Mouse (Mus musculus) neural tube, embryonic 12.5 days (tissue): ENCODE measurements around the gene Hhat. TPM values are rescaled to one million over a fixed set of nuclear protein-coding genes. Genes with fewer than 3 reads are reported as not detected.
A peak's percentile ranks its signal among the peaks of the same experiment; 100 is the strongest.

Experiments used
- ATAC-seq: fragments of 200-750 bp; cut with Nextera tagmentation; 2 replicates; pipeline ENCODE4 v1.8.0; 2017; ENCODE audit warnings: low read depth, mild to moderate bottlenecking, moderate TSS enrichment, moderate library complexity; ENCODE audit not compliant: low FRiP score
- H3K27ac ChIP-seq: fragments of 300-500 bp; sonication (generic); 2 replicates; pipeline ENCODE4 v1.5.1; 2016
- H3K27me3 ChIP-seq: fragments of 300-500 bp; sonication (generic); replicated peaks from 2 replicates; pipeline ENCODE4 v1.6.1; 2016; ENCODE audit warnings: mild to moderate bottlenecking
- H3K36me3 ChIP-seq: fragments of 300-500 bp; sonication (generic); 2 replicates; pipeline ENCODE4 v1.6.1; 2016; ENCODE audit warnings: mild to moderate bottlenecking
- H3K4me1 ChIP-seq: fragments of 300-500 bp; sonication (generic); 2 replicates; pipeline ENCODE4 v1.6.1; 2016
- H3K4me2 ChIP-seq: fragments of 300-500 bp; sonication (generic); replicated peaks from 2 replicates; pipeline ENCODE4 v1.6.1; 2016; ENCODE audit warnings: mild to moderate bottlenecking
- H3K4me3 ChIP-seq: fragments of 300-500 bp; sonication (generic); 2 replicates; pipeline ENCODE4 v1.5.1; 2016
- H3K9ac ChIP-seq: fragments of 300-500 bp; sonication (generic); 2 replicates; pipeline ENCODE4 v1.6.1; 2016; ENCODE audit warnings: mild to moderate bottlenecking
- H3K9me3 ChIP-seq: fragments of 300-500 bp; sonication (generic); 2 replicates; pipeline ENCODE4 v1.6.1; 2016; ENCODE audit warnings: mild to moderate bottlenecking
- WGBS: fragments of 180-500 bp; shearing (Covaris S2); methylation state at CpG from one replicate; pipeline ENCODE4 v1.1.7; 2016; 5-methylcytosine and 5-hydroxymethylcytosine counted together
- polyA plus RNA-seq: library from polyadenylated mRNA; unstranded; fragments of >200 nt; fragmentation: Nextera tagmentation; extraction: Ambion mirVana; gene quantifications from 2 replicates; pipeline ENCODE4 v1.2.1, GENCODE M21; 2016

Gene Hhat
- polyA plus RNA-seq, 1 experiment from 2014 or later: 7.2 TPM

DNA sequence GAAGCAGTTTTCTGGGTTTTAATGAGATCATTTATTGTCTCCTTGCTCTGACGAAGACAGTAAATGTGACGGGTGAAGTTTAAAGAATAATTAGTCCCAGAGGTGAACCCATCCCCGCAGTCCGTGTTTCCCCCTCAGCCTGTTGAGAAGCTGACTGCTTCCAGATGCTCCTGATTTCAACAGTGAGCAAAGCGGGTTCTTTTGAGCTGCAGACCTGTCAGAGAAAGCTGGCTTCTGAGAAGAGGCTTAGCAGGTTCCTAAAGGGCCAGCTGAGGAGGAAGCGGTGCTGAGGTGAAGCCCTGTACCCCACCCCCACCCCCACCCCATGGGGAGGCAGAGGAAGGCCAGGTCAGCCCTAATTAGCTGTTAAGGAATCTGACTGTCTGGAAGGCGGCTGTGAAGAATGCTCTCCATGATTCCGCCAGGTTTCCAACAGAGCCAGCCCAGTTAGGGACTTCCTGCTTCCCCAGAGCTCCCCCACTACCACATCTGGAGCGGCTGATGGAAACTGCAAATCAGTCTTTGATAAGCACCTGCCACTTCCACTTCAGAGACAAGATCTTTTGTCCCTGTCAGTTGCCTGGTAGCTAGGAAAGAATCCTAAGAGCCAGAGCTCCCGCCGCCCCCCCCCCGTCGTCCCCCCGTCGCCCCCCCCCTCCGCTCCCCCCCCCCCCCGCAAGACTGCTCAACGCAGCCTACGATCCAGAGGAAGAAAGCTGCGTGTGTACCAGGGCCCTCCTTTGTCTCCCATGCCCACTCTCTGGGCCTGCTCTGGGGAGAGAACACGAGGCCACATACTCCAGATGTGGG is 25.4 kb upstream of the Hhat start:
- Histone ChIP-seq H3K27ac (peak overlapping the region; percentile 32), H3K4me3 (no peak overlapping the region), H3K9me3 (no peaks in the 10 kb centered on the region), H3K4me2 (peak overlapping the region; percentile 28), H3K36me3 (no peaks in the 10 kb centered on the region), H3K9ac (no peak overlapping the region), H3K27me3 (no peaks in the 10 kb centered on the region), H3K4me1 (peaks cover 18% of the 10 kb centered on the region)
- no peak for ATAC-seq
- WGBS: 6% methylated on average over 17 of the region's 21 CpGs

DNA sequence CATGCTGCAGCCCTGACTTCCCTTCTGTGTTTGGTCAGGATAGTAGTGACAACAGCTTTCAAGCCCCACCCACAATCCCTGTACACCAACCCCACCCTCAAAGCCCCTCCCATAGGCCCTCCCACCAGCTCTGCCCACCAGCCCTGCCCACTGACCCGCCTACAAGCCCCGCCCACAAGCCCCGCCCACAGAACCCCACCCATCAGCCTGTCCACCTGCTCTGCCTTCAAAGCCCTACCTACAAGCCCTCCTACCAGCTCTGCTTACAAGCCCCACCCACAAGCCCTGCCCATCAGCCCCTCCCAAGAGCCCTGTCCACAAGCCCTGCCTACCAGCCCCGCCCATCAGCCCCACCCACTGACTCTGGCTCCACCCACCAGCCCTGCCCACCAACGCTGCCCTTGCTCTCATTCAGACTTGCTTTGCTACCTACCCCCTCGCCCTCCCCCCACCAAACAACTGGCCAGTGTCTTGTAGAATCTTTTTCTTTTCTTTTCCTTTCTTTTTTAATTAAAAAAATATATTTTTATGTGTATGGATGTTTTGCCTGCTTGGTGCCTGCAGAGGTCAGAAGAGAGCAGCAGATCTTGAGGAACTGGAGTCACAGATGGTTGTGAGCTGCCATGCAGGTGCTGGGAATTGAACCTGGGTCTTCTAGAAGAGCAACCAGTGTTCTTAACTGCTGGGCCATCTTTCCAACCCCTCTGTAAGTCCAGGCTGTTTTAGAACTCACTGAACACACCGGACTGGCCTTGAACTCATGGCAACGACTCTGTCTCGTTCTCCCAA is 24.1 kb upstream of the Hhat start:
- WGBS: 65% methylated on average over 9 of the region's 9 CpGs
- no peak overlapping the region for H3K27ac ChIP-seq
- no peak overlapping the region for H3K4me3 ChIP-seq
- ATAC-seq: no peak
- no peaks in the 10 kb centered on the region for H3K36me3 ChIP-seq
- no peaks in the 10 kb centered on the region for H3K27me3 ChIP-seq
- peaks cover 18% of the 10 kb centered on the region for H3K4me1 ChIP-seq
- H3K4me2 ChIP-seq: no peak overlapping the region
- H3K9ac ChIP-seq: no peak overlapping the region
- H3K9me3 ChIP-seq: no peaks in the 10 kb centered on the region

GRCm38 (mm10) chr1:192791897-192792361 is 20.9 kb upstream of the Hhat start:
- peaks cover 11% of the 10 kb centered on the region for H3K4me1 ChIP-seq
- H3K4me3 ChIP-seq: no peak overlapping the region
- H3K27ac ChIP-seq: no peak overlapping the region
- no peaks in the 10 kb centered on the region for H3K27me3 ChIP-seq
- H3K36me3 ChIP-seq: no peaks in the 10 kb centered on the region
- ATAC-seq: no peak
- H3K9ac ChIP-seq: no peak overlapping the region
- 0 out of 2 replicates have a peak overlapping the region, but pooled peaks have one; percentile 19 for H3K4me2 ChIP-seq
- 14% methylated on average over 7 of the region's 7 CpGs for WGBS
- H3K9me3 ChIP-seq: no peaks in the 10 kb centered on the region

GRCm38 (mm10) chr1:192790442-192790841 is 19.4 kb upstream of the Hhat start:
- Histone ChIP-seq H3K36me3 (no peaks in the 10 kb centered on the region), H3K9ac (no peak overlapping the region), H3K9me3 (no peaks in the 10 kb centered on the region), H3K27ac (no peak overlapping the region), H3K4me1 (peaks cover under 1% of the 10 kb centered on the region), H3K4me3 (no peak overlapping the region), H3K27me3 (no peaks in the 10 kb centered on the region), H3K4me2 (no peak overlapping the region)
- ATAC-seq: no peak
- 87% methylated on average over 4 of the region's 4 CpGs for WGBS

DNA sequence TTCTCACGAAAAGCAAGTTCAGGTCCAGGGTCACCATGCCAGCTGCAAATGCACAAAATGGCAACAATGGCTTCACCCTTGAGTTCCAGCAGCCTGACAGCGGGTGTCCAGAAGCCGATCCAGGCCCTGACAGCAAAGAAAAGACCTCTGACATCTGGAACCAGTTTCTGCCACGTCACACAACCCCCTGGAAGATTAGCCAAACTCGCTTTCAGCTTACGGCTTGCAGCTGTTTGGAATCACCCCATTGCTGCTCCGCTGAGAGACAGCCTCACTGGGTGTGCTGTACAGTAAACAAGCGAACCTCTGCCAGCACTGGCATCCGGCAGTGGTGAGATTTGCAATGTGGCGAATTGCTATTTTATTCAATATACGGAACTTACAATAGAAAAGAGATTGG is 18.8 kb upstream of the Hhat start:
- 71% methylated on average over 11 of the region's 11 CpGs for WGBS
- no peak overlapping the region for H3K27ac ChIP-seq
- H3K9me3 ChIP-seq: no peaks in the 10 kb centered on the region
- no peak overlapping the region for H3K4me3 ChIP-seq
- H3K9ac ChIP-seq: no peak overlapping the region
- no peak overlapping the region for H3K4me2 ChIP-seq
- peaks cover 6% of the 10 kb centered on the region for H3K4me1 ChIP-seq
- no peaks in the 10 kb centered on the region for H3K36me3 ChIP-seq
- ATAC-seq: no peak
- no peaks in the 10 kb centered on the region for H3K27me3 ChIP-seq

- Histone ChIP-seq H3K27me3 (no peaks in the 10 kb centered on the region), H3K4me1 (peaks cover 7% of the 10 kb centered on the region), H3K9ac (no peak overlapping the region), H3K36me3 (no peaks in the 10 kb centered on the region), H3K27ac (no peak overlapping the region), H3K9me3 (no peaks in the 10 kb centered on the region), H3K4me3 (no peak overlapping the region), H3K4me2 (no peak overlapping the region)
- ATAC-seq: no peak
- 84% methylated on average over 10 of the region's 10 CpGs for WGBS
Observed at GRCm38 (mm10) chr1:192789111-192789522, 18.1 kb upstream of the Hhat start.

DNA sequence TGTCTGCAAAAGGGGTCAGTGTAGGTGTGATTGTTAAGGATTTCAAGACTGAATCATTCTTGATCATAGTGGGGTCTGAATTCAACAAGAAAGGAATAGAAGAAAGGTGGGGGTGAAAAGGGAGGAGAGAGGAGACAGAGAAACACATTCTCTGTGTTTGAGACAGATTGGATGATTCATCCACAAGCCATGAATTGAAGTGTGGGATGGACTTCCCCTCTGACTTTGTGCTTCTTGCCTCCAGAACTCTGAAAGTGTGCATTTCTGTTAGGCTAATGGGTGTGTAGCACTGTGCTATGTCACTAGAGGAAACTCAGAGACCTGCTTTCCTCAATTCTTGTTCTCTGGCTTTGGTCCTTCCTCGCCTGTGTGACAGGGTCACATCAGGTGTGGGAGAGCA is 15.2 kb upstream of the Hhat start:
- H3K9me3 ChIP-seq: no peaks in the 10 kb centered on the region
- no peak overlapping the region for H3K4me3 ChIP-seq
- no peak overlapping the region for H3K27ac ChIP-seq
- WGBS: 88% methylated on average over 1 of the region's 1 CpGs
- H3K27me3 ChIP-seq: no peaks in the 10 kb centered on the region
- H3K4me2 ChIP-seq: no peak overlapping the region
- H3K4me1 ChIP-seq: peaks cover 7% of the 10 kb centered on the region; the same call in 1 of the 2 replicates
- no peak overlapping the region for H3K9ac ChIP-seq
- H3K36me3 ChIP-seq: no peaks in the 10 kb centered on the region
- ATAC-seq: no peak

GRCm38 (mm10) chr1:192785046-192785961 is 14.3 kb upstream of the Hhat start:
- Histone ChIP-seq H3K4me2 (no peak overlapping the region), H3K27me3 (no peaks in the 10 kb centered on the region), H3K27ac (no peak overlapping the region), H3K36me3 (no peaks in the 10 kb centered on the region), H3K9ac (no peak overlapping the region), H3K4me1 (peaks cover 7% of the 10 kb centered on the region; the same call in 1 of the 2 replicates), H3K9me3 (no peaks in the 10 kb centered on the region), H3K4me3 (no peak overlapping the region)
- no peak for ATAC-seq
- 65% methylated on average over 17 of the region's 17 CpGs for WGBS

- Histone ChIP-seq H3K36me3 (no peaks in the 10 kb centered on the region), H3K9ac (no peak overlapping the region), H3K4me1 (peaks cover 7% of the 10 kb centered on the region; the same call in 1 of the 2 replicates), H3K4me2 (no peak overlapping the region), H3K27ac (no peak overlapping the region), H3K4me3 (no peak overlapping the region), H3K9me3 (no peaks in the 10 kb centered on the region), H3K27me3 (no peaks in the 10 kb centered on the region)
- 31% methylated on average over 4 of the region's 4 CpGs for WGBS
- ATAC-seq: peak; percentile 66
Observed at GRCm38 (mm10) chr1:192784374-192784773, 13.4 kb upstream of the Hhat start.

DNA sequence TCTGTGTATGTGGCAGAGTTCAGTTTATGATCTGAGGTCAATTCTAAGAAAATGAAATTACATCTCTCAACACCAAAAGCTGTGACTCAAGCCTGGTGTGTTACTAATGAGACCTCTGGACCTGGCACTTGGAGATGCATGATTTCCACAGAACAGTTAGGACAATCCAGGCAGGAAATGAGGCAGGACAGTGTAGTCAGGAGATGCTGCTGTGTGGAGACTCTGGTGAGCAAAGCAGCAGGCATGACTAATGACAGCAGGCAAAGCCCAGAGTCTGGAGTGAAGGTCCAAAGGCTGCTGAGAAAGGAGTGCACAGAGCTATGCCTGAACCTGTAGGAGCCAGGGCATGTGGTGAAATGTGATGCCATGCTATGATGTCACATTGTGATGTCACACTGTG is 10.2 kb upstream of the Hhat start:
- H3K27me3 ChIP-seq: no peaks in the 10 kb centered on the region
- no peak overlapping the region for H3K4me3 ChIP-seq
- H3K36me3 ChIP-seq: no peaks in the 10 kb centered on the region
- H3K27ac ChIP-seq: no peak overlapping the region
- no peak overlapping the region for H3K4me2 ChIP-seq
- ATAC-seq: no peak
- no peaks in the 10 kb centered on the region for H3K9me3 ChIP-seq
- H3K9ac ChIP-seq: no peak overlapping the region
- H3K4me1 ChIP-seq: peaks cover 7% of the 10 kb centered on the region; the same call in 1 of the 2 replicates

DNA sequence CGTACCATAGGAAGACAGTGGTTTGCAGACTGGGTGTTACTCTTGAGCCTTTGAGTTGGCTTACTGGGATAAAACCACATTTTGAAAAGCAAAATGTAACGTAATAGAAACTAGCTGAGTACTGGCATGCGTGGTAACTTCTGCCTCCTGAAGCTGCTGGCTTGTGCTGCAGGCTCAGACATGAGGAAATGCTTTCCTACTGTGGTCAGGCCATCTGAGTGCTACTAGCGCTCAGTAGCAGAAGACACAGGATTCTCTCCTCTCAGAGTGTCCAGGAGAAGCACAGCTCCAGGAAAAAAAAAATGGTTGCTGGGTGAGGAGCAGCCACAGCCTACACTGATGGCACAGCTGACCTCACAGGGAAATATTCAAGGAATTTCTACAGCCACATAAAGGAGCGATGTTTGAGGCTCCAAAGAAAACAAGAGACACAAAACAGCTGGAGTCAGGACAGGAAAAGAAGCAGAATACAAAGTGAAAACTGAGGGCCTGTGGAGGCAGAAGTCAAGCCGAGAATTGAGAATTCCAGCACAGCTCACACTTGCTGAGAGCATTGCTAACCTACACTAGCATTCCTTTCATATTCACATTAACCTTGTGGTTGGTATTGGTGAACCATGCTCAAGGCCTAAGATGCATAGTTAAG is 8.0 kb upstream of the Hhat start:
- WGBS: 56% methylated on average over 6 of the region's 6 CpGs
- Histone ChIP-seq H3K4me1 (no peaks in the 10 kb centered on the region), H3K9me3 (no peaks in the 10 kb centered on the region), H3K4me2 (no peak overlapping the region), H3K9ac (no peak overlapping the region), H3K4me3 (no peak overlapping the region), H3K27me3 (no peaks in the 10 kb centered on the region), H3K36me3 (no peaks in the 10 kb centered on the region), H3K27ac (no peak overlapping the region)
- ATAC-seq: no peak
